Mouse (Mus musculus): ENCODE measurements around the gene Tbkbp1.

DNA sequence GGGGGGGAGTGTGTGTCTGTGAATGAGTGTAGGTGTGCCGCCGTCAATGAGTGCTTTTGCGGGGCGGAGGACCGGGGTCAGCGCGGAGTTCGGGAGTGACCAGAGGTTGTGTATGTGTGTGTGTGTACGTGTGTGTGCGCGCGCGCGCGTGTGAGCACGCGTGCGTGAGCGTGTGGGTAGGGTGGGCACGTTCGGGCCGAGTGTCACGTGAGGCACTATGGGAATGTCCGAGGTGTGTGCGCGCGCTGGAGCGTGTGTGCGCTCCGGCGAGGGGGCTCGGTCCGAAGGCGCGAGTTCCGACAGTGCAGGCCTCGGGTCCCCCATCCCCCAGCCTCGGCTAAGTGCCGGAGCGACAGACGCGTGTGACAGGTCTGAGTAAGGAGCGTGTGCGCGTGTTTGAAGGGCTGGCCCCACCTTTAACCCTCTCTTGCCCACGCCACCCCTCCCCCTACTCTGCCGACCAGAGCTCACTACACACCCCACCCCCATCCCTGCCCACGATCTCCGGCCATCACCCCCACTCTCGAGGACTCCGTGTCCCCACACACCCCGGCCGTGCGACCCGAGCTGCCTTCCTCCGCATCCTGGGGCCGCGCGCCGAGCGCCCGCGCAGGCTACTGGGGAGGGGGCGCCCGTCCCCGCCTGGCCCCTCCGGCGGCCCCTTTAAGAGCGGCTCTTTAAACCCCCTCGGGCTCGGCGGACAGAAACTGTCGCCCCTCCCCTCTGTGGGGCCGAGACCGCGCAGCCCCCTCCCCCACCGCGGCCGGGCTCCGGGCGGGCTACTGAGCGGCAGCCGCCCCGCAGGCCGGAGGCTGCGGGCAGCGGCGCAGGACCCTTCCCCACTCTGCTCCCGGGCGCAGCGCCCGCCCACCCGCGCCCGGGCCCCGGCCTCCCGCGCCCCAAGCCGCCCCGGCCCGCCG, 624 bp downstream of the Tbkbp1 start:
- TF ChIP-seq CTCF (IDR thresholded peaks at IDR 0.05; ENCODE audit: insufficient read depth, low read length) (no peak), POLR2A (IDR thresholded peaks at IDR 0.05; ENCODE audit: borderline replicate concordance, extremely low read depth, low read depth, low read length) (peak; percentile 75; the same call in 1 of the 2 replicates)
